Mouse (Mus musculus) embryonic fibroblast, embryonic 13.5 days (primary cell): ENCODE results near the gene Spem2. TPM values are rescaled to one million over a fixed set of nuclear protein-coding genes. Genes with fewer than 3 reads are reported as not detected.

Experiments used
- H3K27ac ChIP-seq: 2 replicates; pipeline ENCODE4 v1.5.1; 2012; ENCODE audit warnings: low read length, control low read depth, inconsistent platforms; ENCODE audit not compliant: insufficient read depth
- H3K4me1 ChIP-seq: 2 replicates; pipeline ENCODE4 v1.6.1; 2011; ENCODE audit warnings: low read length; ENCODE audit not compliant: control insufficient read depth, insufficient read depth
- H3K4me3 ChIP-seq: 2 replicates; pipeline ENCODE4 v1.5.1; 2011; ENCODE audit warnings: mild to moderate bottlenecking, control low read depth, low read length; ENCODE audit not compliant: insufficient read depth
- CTCF ChIP-seq: IDR thresholded peaks from 2 replicates; pipeline ENCODE4 v1.5.1; 2011; ENCODE audit warnings: mild to moderate bottlenecking, control low read depth, low read length, moderate library complexity, borderline replicate concordance; ENCODE audit not compliant: insufficient read depth
- POLR2A ChIP-seq: IDR thresholded peaks from 2 replicates; pipeline ENCODE4 v1.6.1; 2011; ENCODE audit warnings: low read depth, mild to moderate bottlenecking, control low read depth, low read length, moderate library complexity
- polyA plus RNA-seq: library from polyadenylated mRNA; stranded (reverse); fragments of >200 nt; gene quantifications from 2 replicates; pipeline ENCODE4 v1.2.4, GENCODE M21; 2011; ENCODE audit warnings: low read depth; ENCODE audit not compliant: missing spikeins, insufficient read length

Spem2 gene
- polyA plus RNA-seq, 1 experiment = not detected

DNA sequence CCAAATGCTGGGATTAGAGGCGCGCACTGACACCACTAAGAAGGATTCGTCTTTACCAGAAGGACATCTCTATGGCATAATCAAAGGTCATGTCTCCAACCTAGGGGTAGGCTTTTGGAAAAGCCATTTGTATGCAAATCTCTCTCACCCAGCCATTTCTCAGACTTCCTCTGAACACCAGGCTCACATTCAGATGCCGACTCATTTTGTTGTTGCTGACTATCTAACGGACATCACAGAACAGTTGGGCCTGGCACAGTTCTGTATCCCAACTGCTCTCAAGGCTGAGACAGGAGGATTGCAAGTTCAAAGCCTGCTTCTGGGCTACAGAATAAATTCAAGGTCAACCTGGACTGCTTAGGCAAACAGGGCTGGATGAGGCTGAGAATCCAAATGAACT, 31.0 kb downstream of the Spem2 start:
- Histone ChIP-seq H3K4me3 (no peak overlapping the region), H3K4me1 (no peaks in the 10 kb centered on the region), H3K27ac (no peak overlapping the region)
- TF ChIP-seq POLR2A (no peak), CTCF (no peak)

DNA sequence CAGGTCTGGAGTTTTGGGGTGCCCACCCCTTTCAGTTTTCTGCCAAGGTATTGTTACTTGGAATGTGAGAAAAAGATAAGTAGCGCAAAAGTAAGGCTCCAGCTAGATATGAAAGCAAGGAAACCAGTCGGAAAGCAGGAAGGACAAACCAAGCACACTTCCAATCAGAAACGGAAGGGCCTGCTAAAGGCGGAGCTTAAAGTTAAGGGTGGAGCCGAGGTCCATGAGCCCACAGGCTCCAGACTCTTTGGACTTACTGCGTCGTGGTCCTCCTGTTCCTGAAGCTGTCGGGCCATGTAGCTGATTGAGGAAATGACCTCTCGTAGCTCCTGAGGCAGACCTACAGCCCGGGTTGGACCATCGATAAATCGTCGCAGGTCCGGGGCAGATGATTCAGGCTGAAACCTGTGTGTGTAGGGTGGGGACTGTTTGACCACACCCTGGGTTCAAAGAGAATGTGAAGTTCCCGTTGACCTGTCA, 33.4 kb downstream of the Spem2 start:
- Histone ChIP-seq H3K4me3 (no peak overlapping the region), H3K4me1 (no peaks in the 10 kb centered on the region), H3K27ac (no peak overlapping the region)
- TF ChIP-seq CTCF = no peak
- TF ChIP-seq POLR2A = peak; percentile 21; the same call in 1 of the 2 replicates

DNA sequence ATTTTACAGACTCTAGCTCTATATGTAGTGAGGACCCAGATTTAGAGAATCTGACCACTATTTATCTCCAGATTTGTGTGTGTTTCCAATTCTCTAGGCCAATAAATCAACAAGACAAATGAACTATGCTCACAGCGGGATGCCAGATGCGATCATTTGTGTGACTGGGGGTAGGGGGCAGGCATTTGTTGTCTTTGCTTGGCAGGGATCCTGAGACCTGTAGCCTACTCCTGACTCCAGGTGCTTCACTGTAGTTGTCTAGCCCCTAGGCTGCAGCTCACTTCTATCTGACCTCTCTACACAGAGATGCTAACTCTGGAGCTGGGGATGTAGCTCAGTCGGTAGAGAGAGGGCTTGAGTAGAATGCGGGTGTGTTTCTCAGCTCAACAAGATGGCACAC, 36.4 kb downstream of the Spem2 start:
- Histone ChIP-seq H3K4me3 (no peak overlapping the region), H3K27ac (no peak overlapping the region), H3K4me1 (no peaks in the 10 kb centered on the region)
- TF ChIP-seq CTCF (no peak), POLR2A (no peak)

DNA sequence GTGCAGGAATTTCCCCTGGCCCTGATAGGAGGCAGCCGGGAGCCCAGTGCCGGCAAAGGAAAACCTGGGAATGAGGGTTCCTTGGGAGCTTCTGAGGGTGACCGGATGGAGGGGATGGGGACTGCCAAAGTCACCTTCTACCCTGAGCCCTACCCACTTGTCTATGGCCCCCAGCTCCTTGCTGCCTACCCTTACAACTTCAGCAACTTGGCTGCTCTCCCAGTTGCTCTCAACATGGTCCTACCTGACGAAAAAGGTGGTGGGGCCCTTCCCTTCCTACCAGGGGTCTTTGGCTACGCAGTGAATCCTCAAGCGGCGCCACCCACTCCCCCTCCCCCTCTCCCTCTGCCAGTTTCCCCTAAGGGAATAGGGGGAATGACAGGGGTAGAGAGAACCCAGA, 39.3 kb downstream of the Spem2 start:
- no peaks in the 10 kb centered on the region for H3K4me1 ChIP-seq
- TF ChIP-seq POLR2A (no peak), CTCF (no peak)
- H3K4me3 ChIP-seq = no peak overlapping the region
- no peak overlapping the region for H3K27ac ChIP-seq

DNA sequence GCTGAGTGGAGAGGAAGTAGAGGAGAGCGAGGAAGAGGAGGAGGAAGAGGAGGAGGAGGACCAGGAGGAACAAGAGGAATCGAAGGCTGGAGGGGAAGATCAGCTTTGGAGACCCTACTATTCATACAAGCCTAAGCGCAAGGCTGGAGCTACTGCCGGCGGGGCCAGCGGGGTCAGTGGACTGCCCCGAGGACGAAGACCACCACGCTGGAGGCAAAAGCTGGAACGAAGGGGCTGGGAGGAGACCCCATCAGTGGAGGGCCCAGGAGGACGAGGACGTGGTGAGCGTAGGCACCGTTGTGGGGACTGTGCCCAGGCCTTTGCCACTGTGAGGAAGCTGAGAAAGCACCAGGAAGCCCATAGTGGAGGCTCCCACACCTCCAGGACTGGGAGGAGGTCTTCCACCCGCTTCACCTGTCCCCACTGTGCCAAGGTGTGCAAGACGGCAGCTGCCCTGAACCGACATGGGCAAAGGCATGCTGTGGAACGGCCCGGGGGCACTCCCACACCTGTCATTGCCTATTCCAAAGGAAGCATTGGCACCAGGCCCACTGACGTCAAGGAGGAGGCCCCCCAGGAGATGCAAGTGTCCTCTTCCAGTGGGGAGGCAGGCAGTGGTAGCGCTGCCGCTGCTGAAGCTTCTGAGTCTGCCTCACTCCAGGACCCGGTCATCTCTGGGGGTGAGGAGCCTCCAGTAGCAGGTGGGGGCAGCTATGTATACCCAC, 39.8 kb downstream of the Spem2 start:
- no peak overlapping the region for H3K27ac ChIP-seq
- no peak overlapping the region for H3K4me3 ChIP-seq
- H3K4me1 ChIP-seq = no peaks in the 10 kb centered on the region
- TF ChIP-seq POLR2A (no peak), CTCF (no peak)

DNA sequence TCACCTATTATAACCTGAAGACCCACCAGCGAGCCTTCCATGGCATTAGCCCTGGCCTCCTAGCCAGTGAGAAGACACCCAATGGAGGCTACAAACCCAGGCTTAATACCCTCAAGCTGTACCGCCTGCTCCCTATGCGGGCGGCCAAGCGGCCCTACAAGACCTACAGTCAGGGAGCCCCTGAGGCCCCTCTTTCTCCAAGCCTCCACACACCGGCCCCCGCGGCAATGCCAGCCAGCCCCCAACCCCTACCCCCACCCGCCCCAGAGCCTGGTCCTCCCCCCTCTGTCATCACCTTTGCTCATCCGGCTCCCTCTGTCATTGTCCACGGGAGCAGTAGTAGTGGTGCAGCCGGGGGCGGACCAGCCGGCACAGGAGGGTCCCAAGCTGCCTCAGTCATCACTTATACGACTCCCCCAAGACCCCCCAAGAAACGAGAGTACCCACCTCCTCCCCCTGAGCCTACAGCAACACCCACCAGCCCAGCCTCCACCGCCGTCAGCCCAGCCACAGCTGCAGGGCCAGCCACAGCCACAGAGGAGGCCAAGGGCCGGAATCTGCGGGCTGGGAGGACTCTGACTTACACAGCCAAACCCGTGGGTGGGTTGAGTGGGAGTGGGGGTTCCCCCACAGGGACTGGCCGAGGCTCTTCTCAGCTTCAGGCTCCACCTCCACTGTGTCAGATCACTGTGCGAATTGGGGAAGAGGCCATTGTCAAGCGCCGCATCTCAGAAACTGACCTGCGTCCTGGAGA, 40.6 kb downstream of the Spem2 start:
- Histone ChIP-seq H3K4me3 (no peak overlapping the region), H3K4me1 (no peaks in the 10 kb centered on the region), H3K27ac (no peak overlapping the region)
- TF ChIP-seq POLR2A (no peak), CTCF (no peak)

DNA sequence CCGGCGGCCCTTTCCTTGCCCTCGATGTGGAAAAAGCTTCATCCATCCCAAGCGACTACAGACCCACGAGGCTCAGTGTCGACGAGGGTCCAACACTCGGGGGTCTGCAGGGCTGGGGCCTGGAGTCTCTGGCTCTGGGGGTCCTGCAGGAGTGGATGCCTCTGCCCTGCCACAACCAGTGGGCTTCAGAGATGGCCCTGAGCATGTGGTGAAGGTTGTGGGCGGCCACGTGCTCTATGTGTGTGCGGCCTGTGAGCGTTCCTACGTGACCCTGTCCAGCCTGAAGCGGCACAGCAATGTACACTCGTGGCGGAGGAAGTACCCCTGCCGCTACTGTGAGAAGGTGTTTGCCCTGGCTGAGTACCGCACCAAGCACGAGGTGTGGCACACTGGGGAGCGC, 41.8 kb downstream of the Spem2 start:
- Histone ChIP-seq H3K4me3 (no peak overlapping the region), H3K27ac (no peak overlapping the region), H3K4me1 (no peaks in the 10 kb centered on the region)
- TF ChIP-seq CTCF (no peak), POLR2A (no peak)

DNA sequence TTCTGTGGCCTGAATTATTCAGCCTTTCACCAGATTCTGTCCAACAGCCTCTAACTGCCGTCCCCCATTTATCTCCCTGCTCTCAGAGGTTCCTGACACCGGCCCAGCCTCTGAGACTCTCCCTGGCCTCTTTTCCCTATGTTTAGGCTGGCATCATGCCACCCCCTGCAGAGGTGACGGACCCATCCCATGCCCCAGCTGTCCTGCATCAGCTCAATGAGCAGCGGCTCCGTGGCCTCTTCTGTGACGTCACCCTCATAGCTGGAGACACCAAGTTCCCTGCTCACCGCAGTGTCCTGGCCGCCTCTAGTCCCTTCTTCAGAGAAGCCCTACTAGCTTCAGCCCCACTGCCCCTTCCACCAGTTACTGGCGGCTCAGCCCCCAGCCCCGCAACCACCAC, 42.5 kb downstream of the Spem2 start:
- Histone ChIP-seq H3K4me1 (no peaks in the 10 kb centered on the region), H3K4me3 (no peak overlapping the region), H3K27ac (no peak overlapping the region)
- no peak for TF ChIP-seq POLR2A
- no peak for TF ChIP-seq CTCF

DNA sequence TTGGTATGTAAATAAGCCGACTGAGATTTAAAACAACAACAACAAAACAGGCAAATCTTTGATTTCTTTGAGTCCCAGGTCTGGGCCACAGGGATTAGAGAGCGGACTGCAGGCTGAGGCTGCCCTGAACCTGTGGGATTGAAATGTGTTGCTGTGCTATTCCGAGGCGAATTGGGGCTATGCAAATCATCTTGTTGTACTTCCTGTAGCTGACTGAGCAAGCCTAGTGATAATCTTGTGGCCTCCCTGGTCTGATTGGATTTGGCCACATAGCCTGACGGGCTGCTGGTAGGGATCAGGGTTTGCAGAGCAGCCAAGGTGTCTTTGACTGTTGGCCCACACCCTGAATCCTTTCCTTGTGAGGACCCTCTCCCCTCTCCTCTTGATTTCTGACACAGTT, 43.3 kb downstream of the Spem2 start:
- Histone ChIP-seq H3K4me1 (no peaks in the 10 kb centered on the region), H3K27ac (no peak overlapping the region), H3K4me3 (no peak overlapping the region)
- TF ChIP-seq POLR2A (no peak), CTCF (no peak)

DNA sequence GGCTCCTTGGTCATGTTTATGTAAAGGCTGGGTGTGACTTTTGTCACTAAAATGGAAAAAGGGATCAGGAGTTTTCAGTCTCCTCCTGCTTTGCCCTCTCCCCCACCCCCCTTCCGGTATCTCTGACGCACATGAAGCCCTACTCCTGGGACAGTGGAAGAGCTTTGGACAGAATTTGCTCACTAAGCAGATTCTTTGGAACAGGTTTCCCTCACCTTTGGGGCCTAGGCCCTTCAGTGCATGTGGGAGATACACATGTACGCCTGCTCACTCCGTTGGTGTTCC, 50.7 kb downstream of the Spem2 start:
- Histone ChIP-seq H3K4me3 (no peak overlapping the region), H3K27ac (no peak overlapping the region)

More for the DNA sequence above, 50.7 kb downstream of the Spem2 start:
- TF ChIP-seq CTCF (no peak), POLR2A (no peak)
- peaks cover 13% of the 10 kb centered on the region; the same call in 1 of the 2 replicates for H3K4me1 ChIP-seq
